Mouse (Mus musculus) adrenal gland, adult 2 months (tissue): ENCODE data around the gene Iqcj. TPM values are rescaled to one million over a fixed set of nuclear protein-coding genes. Genes with fewer than 3 reads are reported as not detected.
A peak's percentile ranks its signal among the peaks of the same experiment; 100 is the strongest.

Experiments used
- DNase-seq: peaks from one replicate; pipeline ENCODE4 v3.0.0; 2021
- polyA plus RNA-seq: library from polyadenylated mRNA; depleted of rRNA; stranded (reverse); fragments of >200 nt; gene quantifications from 2 replicates; pipeline ENCODE4 v1.2.3, GENCODE M21; 2012
- total RNA-seq, 2 experiments: library from RNA; stranded (reverse); gene quantifications; 2 replicates each; pipeline ENCODE4 v1.2.3; 2021

Iqcj gene
- total and polyA plus RNA-seq, 3 experiments = not detected

GRCm38 (mm10) chr3:67959672-67960071 is 67.7 kb downstream of the Iqcj start:
- no peak for DNase-seq

- DNase-seq = no peak
Observed at GRCm38 (mm10) chr3:67960133-67960532, 68.1 kb downstream of the Iqcj start.

GRCm38 (mm10) chr3:67960727-67961126 is 68.7 kb downstream of the Iqcj start:
- no peak for DNase-seq

GRCm38 (mm10) chr3:67961934-67962639 is 70.1 kb downstream of the Iqcj start:
- no peak for DNase-seq

DNA sequence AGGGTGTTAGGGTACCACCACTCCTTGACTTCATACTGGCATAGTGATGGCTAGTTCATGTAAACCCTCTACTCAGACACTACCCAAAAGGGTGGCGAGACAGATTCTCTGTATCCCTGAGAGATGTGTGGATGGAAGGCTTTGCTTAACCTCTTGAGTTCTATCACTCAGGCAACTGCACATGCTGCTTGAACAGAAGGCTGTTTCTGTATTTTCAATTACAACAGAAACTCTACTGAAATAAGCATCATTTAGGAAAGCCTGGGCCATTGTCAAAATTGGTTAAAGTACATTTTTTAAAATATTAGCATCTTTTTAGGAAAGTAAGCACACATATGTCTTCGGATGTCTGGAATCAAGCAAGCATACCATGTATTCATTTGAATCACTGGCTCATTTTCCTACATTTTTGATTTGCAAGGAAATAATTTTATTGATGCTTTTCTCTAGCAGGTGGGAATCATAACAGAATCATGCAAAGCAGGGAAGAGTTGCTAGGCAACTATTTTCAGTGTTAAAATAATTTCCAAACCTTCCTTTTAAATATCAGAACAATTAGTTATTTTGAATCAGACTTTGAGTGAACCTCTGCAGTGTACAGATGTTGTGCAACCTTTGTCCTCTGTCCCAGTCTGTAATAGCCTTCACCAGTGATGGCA is 82.4 kb downstream of the Iqcj start:
- no peak for DNase-seq

DNA sequence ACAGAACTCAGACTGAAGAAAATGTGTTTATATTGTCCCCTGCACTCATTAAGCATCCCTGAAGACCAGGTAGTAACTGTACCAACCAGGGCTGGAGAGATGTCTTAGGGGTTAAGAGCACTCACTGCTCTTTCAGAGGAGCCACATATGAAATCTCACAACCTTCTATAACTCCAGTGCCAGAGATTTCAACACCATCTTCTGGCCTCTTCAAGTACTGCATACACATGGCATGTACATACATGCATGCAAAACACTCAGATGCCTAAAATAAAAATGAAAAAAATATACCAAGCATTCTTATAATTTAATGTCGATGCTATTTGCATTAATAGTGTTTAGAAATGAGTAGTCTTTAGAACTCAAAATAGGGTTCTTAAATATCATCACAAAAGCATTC is 88.0 kb downstream of the Iqcj start:
- no peak for DNase-seq

GRCm38 (mm10) chr3:67983329-67983728 is 91.3 kb downstream of the Iqcj start:
- DNase-seq = no peak

DNA sequence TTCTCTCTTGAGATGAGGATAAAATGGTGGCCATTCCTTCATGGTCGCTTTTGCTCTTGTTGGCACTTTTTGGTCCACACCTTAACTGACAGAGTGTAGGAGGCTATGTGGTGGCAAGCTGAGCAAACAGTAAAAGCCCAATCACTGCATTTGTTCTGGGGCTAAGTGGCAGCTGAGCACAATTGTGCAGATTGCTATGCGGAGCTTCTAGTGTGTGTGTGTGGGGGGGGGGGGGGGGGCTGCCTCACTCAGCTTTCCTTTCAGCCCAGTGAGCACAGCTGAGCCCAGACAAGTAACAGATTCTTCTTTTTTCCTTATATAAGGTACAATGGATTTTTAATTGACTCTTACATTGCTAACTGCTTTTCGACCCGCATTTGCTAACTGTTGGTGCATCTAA is 110.4 kb downstream of the Iqcj start:
- DNase-seq = no peak

DNA sequence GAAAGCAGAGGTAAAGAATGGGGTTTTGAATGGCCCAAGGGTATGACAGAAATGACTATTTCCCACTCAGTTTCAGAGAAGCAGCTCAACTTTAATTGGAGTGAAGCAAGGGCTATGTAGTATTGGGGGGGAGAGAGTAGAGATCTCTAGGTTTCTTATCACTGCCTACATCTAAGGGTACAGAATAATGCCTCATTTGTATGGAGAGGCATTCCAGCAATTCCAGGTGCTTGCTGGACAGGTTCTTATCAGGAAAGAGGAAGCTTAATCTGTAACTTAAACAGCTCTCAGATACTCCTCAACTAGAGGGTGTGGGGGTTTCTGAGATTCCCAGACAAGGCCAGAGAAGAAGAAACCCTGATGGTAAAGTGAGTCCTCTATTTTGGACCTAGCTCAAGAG is 120.3 kb downstream of the Iqcj start:
- no peak for DNase-seq

- no peak for DNase-seq
Observed at GRCm38 (mm10) chr3:68015786-68016185, 123.8 kb downstream of the Iqcj start.

DNA sequence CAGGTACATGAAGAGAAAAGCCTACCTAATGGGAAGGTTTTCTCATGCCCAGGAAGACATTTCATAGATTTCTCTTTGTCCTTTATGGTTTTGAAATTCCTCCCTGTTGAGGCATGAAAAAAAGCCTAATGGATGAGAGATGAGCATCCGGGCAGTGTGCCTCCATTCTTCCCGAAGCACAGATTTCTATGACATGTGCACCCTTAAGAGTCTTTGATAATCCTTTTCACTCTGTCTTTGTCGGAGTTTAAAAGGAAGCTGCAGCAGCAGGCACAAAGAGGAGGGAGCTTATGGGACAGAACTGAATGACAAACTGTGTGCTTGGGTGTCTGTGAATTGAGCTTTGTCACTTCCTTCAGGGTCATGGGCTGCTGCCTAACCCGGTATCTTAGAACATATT is 127.4 kb downstream of the Iqcj start:
- no peak for DNase-seq

GRCm38 (mm10) chr3:68036097-68036496 is 144.1 kb downstream of the Iqcj start:
- DNase-seq = no peak

DNA sequence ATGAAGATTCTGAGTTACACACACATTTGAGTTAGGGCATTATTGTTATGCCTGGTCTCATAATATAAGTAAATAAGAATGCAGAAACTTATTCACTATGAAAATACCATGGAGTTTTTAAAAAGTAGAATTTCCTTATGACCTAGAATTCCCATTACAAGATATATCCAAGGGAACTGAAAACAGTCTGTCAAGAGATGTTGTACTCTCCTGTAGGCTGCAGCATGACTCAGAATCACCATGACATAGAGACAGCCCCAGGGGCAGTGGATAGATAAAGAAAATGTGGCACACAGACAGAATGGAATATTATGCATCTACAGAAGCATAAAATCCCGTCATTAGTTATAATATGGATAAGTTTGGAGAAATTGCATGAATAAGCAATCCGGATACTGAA is 150.9 kb downstream of the Iqcj start:
- no peak for DNase-seq

DNA sequence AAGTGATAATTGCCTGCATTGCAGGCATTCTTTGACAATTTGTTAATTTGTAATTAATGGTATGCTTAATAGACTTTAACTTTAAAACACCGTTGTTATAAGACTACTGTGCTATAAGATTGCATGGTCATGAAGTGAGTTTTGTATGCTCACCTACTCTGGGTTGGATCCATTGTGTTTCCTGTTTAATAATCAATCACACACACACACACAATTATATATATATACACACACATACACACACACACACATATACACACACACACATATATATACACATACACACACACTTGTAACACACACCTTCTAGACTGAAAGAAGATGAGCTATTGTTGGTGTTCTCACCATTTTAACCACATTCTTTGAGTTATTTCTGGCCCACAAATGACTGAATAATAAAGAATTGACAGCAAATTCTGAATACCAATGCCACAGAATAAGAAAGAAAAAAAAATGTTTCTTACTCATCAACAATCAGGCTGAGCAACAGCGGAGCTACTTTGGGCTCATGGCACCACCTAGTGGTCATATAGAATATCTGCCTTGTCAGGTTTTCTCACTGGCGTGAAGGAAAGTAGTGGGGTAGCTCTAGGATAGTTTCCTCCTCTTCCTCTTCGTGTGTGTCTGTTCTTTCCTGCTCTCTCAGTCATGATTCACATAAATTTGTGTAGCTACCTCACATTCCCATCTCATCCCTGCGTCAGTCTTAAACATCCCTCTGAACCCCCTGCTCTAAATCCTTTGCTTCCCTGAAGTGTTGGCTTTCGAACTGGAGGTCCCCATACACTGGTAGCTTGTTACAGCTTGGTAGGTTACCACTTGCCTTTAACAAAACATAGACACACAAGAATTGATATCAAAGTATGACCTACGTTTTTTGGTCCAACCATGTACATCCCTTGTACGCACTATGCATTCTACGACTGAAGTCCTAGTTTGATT is 153.7 kb downstream of the Iqcj start:
- no peak for DNase-seq

DNA sequence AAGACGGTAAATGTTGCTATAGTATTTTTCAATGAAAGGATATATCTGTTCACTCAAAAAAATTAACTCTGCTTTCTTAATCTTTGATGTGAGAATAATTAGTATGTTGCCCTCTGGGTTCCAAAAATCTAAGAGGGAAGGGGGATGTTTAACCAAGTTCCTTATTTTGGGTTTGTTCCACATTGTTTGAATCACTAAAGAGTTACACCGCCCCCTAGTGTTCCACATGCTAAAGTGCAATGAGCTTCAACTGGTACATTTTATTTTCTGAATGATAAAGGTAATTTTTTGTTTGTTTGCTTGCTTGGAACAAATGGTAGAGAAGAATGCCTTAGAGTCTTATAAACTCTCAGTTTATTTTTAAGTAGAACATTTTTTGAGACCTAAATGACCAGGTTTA is 161.5 kb downstream of the Iqcj start:
- no peak for DNase-seq

DNA sequence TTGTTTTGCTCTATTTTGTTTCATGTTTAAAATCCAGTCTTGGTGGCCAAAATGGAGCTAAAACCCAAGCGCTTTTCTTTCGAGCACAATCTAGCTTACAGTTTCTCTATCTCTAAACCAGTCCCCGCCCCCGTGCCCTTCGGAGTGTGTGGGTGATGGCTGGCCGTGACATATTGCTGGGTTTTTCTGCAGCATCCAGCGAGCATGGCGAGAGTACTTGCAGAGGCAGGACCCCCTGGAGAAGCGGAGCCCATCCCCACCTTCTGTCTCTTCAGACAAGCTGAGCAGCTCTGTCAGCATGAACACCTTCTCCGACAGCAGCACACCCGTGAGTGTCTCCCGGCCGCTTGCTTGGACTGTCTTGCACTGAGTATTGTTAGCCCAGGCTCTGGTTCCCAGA is 163.1 kb downstream of the Iqcj start:
- peak; percentile 5 for DNase-seq

DNA sequence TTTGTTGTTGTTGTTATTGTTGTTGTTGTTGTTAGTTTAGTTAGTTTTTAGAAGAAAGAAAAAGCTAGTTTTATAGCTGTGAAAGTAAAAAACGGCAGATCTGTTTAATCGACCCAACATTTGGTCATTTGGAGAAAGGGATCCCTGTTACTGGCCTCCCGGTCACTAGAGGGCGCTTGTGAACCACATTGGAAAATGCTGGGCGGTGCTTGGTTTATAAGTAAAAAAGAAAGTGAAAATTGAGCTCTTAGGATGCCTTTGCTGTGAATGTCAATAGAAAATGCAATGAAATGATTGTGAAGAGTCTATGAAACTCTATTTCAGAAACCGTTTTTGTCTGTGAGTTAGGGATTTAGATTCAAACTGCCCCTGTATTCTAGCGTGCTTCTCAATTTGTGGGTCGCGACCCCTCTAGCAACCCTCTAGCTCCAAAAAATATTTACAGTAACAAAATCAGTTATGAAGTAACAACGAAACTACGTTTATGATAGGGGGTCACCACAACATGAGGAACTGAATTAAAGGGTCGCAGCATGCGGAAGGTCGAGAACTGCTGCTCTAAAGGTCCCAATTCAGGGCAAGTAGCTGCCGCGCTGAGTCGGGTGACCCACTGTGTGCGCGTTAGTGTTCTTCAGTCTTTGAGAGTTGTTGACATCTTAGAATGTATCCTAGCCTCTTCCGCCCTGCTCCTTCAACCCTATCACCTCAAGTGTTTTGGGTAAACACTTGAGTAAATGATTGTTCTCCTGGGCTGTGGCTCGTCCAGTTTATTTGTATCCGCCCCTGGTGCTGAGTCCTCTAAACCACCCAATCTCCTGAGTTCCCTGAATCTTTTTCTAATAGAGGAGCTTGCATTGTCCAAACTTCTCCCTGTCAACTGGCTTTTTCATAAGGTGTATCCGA is 164.6 kb downstream of the Iqcj start:
- peak; percentile 62 for DNase-seq

- DNase-seq = no peak
Observed at GRCm38 (mm10) chr3:68059162-68059800, 167.3 kb downstream of the Iqcj start.

DNA sequence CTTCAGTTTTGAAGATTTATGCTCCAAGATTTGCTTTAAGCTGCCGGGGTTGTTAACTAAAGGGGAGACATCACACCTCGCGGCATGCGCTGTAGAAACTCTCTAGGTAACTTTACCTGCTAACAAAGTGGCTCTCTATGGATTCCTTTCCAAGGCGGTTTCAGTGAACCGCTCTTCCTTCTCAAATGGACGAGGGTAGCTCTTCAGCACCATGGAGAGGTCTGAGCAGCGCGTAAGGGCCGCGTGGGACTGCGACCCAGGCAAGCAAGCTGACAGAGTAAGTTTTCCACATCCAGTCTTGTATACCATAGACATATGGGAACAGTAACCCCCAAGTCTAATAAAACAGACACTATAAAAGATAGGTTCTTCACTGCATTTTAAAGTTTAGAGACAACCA is 172.7 kb downstream of the Iqcj start, which contains the start of gene Schip1:
TSS of gene Schip1 (plus strand) at position 72 of the 400 bp plus-strand sequence.
- DNase-seq = peak; percentile 35

DNA sequence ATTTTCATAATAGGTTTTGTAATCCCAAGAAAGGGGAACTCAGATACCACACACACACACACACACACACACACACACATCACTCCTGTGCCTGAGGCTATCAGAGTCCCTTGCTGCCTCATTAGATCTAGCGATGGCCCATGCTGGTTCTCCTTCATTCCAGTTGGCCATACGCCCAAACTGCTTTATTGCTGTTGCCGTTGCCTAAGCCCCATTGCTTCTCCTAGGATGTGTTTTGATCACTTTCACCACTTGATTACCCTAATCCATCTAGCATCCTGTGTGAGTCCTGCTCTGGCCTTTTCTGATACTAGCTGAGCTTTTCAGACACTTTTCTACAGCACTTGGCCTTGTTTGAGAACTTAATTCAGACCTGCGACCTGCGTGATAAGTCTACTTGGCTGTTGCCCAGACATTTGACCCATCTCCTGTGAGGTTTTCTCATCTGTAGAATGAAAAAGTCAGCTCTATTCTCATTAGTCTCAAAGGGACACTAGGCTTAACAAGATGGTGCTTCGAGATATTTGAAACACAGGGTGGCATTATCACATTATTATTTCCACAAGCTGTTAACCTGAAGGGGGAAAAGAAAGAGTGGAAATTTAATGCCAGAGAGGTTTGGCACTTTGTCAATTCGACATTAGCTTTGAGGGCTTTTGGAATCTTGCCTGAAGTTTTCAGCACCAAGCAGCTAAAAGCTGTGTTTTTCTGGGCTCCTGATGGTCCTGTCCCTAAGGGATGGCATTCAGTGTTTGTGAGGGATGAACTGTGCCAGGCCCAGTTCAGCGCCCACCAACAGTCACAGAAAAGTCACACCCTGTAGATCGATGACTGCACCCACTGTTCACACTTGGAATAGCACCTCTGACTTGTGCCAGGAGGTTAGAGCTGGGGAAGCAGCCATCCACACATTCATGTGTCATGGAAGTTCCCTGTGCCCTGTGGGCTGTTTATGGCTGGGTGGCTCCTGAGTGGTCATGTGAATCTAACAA is 179.7 kb downstream of the Iqcj start:
- no peak for DNase-seq
